Mouse (Mus musculus): Measurements from ENCODE around the gene Atp5j.

DNA sequence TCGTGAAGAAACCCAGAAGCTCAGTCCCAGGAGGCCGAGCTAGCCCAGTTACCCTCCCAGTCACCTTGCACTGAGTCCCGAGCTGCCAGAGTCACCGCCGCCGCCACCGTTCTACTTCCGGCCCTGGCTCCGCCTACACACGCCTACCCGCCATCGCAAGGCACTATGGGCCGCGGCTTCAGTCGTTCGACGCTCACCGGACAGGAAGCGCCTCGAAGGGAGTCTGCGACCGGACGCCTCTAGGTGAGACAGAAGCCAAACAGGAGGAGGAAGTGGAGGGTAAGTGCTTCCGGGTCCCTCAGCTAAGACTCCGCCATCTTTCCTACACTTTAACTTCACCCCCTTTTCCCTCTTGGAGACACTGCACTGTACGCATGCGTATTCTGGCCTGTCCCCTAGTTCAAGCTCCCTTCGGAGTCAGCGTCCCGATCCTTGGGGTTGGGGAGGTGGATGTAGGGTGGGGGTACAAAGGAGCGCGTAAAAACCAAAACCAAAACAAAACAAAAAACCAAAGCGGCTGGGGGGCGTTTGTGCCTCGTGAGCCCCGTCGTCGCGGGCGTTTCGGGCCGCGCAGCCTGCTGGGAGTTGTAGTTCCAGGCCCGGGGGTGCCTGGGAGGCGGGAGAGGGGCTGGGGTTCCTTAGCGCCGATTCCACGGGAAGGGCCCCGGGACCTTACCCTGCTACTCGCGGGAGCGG is 532 bp downstream of the Atp5j start, which contains the start of gene Gabpa:
- TF ChIP-seq GATA1 (IDR thresholded peaks at IDR 0.05; ENCODE audit: borderline replicate concordance, low read length) (no peak), FLI1 (IDR thresholded peaks at IDR 0.05; ENCODE audit: low read length) (peak; percentile 88)
